Mouse (Mus musculus): ENCODE data around the gene Zswim9. TPM values are rescaled to one million over a fixed set of nuclear protein-coding genes. Genes with fewer than 3 reads are reported as not detected.
A peak's percentile ranks its signal among the peaks of the same experiment; 100 is the strongest.

The Zswim9 gene
- polyA plus RNA-seq, 1 experiment = 14.9 TPM

GRCm38 (mm10) chr7:13268749-13269260 is 9.7 kb downstream of the Zswim9 start:
- no peak for TF ChIP-seq CTCF (IDR thresholded peaks at IDR 0.05; ENCODE audit: borderline replicate concordance, extremely low read depth, insufficient read depth, insufficient read length)
- TF ChIP-seq POLR2A (IDR thresholded peaks at IDR 0.05; ENCODE audit: borderline replicate concordance, extremely low read depth, insufficient read depth, insufficient read length, poor library complexity, severe bottlenecking) = no peak
- DNase-seq (ENCODE audit: low read depth) = no peak

GRCm38 (mm10) chr7:13264396-13264795 is 14.1 kb downstream of the Zswim9 start:
- DNase-seq (ENCODE audit: low read depth) = peak; percentile 44
- TF ChIP-seq POLR2A (IDR thresholded peaks at IDR 0.05; ENCODE audit: borderline replicate concordance, extremely low read depth, insufficient read depth, insufficient read length, poor library complexity, severe bottlenecking) = no peak
- no peak for TF ChIP-seq CTCF (IDR thresholded peaks at IDR 0.05; ENCODE audit: borderline replicate concordance, extremely low read depth, insufficient read depth, insufficient read length)

GRCm38 (mm10) chr7:13263851-13264250 is 14.7 kb downstream of the Zswim9 start:
- TF ChIP-seq POLR2A (IDR thresholded peaks at IDR 0.05; ENCODE audit: borderline replicate concordance, extremely low read depth, insufficient read depth, insufficient read length, poor library complexity, severe bottlenecking) (no peak), CTCF (IDR thresholded peaks at IDR 0.05; ENCODE audit: borderline replicate concordance, extremely low read depth, insufficient read depth, insufficient read length) (no peak)
- DNase-seq (ENCODE audit: low read depth) = no peak

- TF ChIP-seq POLR2A (IDR thresholded peaks at IDR 0.05; ENCODE audit: borderline replicate concordance, extremely low read depth, insufficient read depth, insufficient read length, poor library complexity, severe bottlenecking) = no peak
- no peak for TF ChIP-seq CTCF (IDR thresholded peaks at IDR 0.05; ENCODE audit: borderline replicate concordance, extremely low read depth, insufficient read depth, insufficient read length)
- DNase-seq (ENCODE audit: low read depth) = no peak
Measured at GRCm38 (mm10) chr7:13260746-13261700, 17.5 kb downstream of the Zswim9 start.

GRCm38 (mm10) chr7:13212720-13213119 is 65.8 kb downstream of the Zswim9 start, which contains the start of gene Vmn1r89:
TSS of gene Vmn1r89 (plus strand) at chr7:13213020.
- TF ChIP-seq POLR2A (IDR thresholded peaks at IDR 0.05; ENCODE audit: borderline replicate concordance, extremely low read depth, insufficient read depth, insufficient read length, poor library complexity, severe bottlenecking) (no peak), CTCF (IDR thresholded peaks at IDR 0.05; ENCODE audit: borderline replicate concordance, extremely low read depth, insufficient read depth, insufficient read length) (no peak)
- no peak for DNase-seq (ENCODE audit: low read depth)

Other genes with a start within 250 kb of the Zswim9 start
- 166 and 170 TPM in 2 replicates for gene Chmp2a, start 243.9 kb downstream of the Zswim9 start, polyA plus RNA-seq (2012; rRNA removed)
- gene Ube2m, start 240.4 kb downstream of the Zswim9 start, polyA plus RNA-seq (2012; rRNA removed) = 373 and 391 TPM in 2 replicates
- 11.8 and 11.9 TPM in 2 replicates for gene Mzf1, start 224.0 kb downstream of the Zswim9 start, polyA plus RNA-seq (2012; rRNA removed)
- 0.03 and 0.07 TPM in 2 replicates for gene Vmn1r85, start 183.5 kb downstream of the Zswim9 start, polyA plus RNA-seq (2012; rRNA removed)
- 0.03 TPM in 1 of 2 replicates, not detected in the other for gene Vmn1r86, start 158.8 kb downstream of the Zswim9 start, polyA plus RNA-seq (2012; rRNA removed)
- not detected in 2 replicates for gene Vmn1r87, start 138.6 kb downstream of the Zswim9 start, polyA plus RNA-seq (2012; rRNA removed)
- gene Vmn1r88, start 119.2 kb downstream of the Zswim9 start, polyA plus RNA-seq (2012; rRNA removed) = not detected in 2 replicates
- not detected in 2 replicates for gene Vmn1r89, start 65.7 kb downstream of the Zswim9 start, polyA plus RNA-seq (2012; rRNA removed)
- gene Lig1, start 1.4 kb downstream of the Zswim9 start, polyA plus RNA-seq (2012; rRNA removed) = 41.8 and 45.8 TPM in 2 replicates
- 2.7 and 3.5 TPM in 2 replicates for gene Pla2g4c, start 45.9 kb upstream of the Zswim9 start, polyA plus RNA-seq (2012; rRNA removed)
- 0.23 and 0.52 TPM in 2 replicates for gene Cabp5, start 119.4 kb upstream of the Zswim9 start, polyA plus RNA-seq (2012; rRNA removed)
- gene Bsph1, start 172.1 kb upstream of the Zswim9 start, polyA plus RNA-seq (2012; rRNA removed) = not detected in 2 replicates

All from brain, embryonic 14.5 days (tissue).